Mouse (Mus musculus) kidney, adult 2 months (tissue): ENCODE results near the gene Ndufs2.

Experiments used
- CTCF ChIP-seq: fragments of 200-500 bp; conservative IDR thresholded peaks from 2 replicates; pipeline ENCODE4 v1.5.1; 2011; ENCODE audit warnings: low read depth, mild to moderate bottlenecking, control low read depth, low read length, moderate library complexity, mixed read lengths; ENCODE audit not compliant: insufficient read depth, insufficient read length
- POLR2A ChIP-seq: fragments of 200-500 bp; IDR thresholded peaks from one replicate; pipeline ENCODE4 v1.6.1; 2011; ENCODE audit warnings: low read depth, low read length, control low read depth

DNA sequence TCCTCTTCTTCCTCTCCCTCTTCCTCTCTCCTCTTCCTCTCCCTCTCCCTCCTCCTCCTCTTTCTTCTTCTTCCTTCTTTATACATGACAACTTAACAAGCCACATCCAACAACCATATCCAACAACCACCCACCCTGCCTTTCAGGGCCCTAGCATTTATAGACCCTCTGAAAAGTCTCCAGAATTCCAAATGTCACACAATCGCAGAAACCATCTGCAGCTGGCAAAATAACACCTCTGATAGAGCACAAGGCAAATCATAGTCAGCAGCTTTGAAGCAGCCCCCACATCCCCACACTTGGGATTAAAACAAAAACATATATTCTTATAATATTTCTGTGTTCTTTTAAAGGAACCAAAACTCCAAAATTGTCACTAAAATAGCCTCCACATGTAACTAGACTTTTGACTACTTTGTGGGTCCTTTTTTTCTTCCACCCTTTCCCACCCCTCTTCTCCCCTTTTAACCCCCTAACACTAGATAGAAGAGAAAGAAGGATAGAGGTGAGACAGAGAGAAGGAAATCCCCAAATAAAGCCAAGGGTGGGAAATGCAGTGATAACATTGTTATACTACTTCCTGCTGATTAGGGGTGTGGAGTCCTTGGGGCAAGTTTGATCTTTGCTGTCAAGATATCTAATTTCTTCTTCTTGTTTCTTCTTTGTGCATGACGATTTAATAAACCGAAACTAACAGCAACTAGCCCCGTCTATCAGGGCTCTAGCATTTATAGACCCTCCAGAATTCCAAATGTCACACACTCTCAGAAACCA is 15.0 kb upstream of the Ndufs2 start:
- TF ChIP-seq POLR2A = no peak
- TF ChIP-seq CTCF = no peak
